Mouse (Mus musculus) brain, embryonic 14.5 days (tissue): ENCODE measurements around the gene Gars.

Experiments
- CTCF ChIP-seq: fragments of 200-500 bp; IDR thresholded peaks from 2 replicates; pipeline ENCODE4 v1.5.1; 2012; ENCODE audit warnings: inconsistent platforms, mild to moderate bottlenecking, moderate library complexity, borderline replicate concordance; ENCODE audit not compliant: insufficient read depth, insufficient read length; ENCODE audit errors: extremely low read depth
- POLR2A ChIP-seq: fragments of 200-500 bp; IDR thresholded peaks from 2 replicates; pipeline ENCODE4 v1.6.1; 2012; ENCODE audit warnings: mild to moderate bottlenecking, inconsistent platforms, borderline replicate concordance; ENCODE audit not compliant: poor library complexity, insufficient read depth, insufficient read length, severe bottlenecking; ENCODE audit errors: extremely low read depth

- TF ChIP-seq CTCF: no peak
- no peak for TF ChIP-seq POLR2A
These were observed 40.1 kb upstream of the Gars start for GRCm38 (mm10) chr6:54997726-54998125.
